ENCODE assay signal across 7 mouse cellular contexts in genomic region chr5:127610787-127611509, GRCm38 (mm10). TPM values are rescaled to one million over a fixed set of nuclear protein-coding genes. Genes with fewer than 3 reads are reported as not detected.
DNase-seq lines count a peak whose midpoint lies in the region; ATAC-seq and TF ChIP-seq lines count a peak whose summit lies in the region.

No protein-coding gene starts in this region.

- no peak for TF ChIP-seq POLR2A in thymus, adult 2 months (IDR thresholded peaks at IDR 0.05; ENCODE audit: control insufficient read depth, extremely low read depth, insufficient read depth, low read length, poor library complexity)

- ATAC-seq in megakaryocyte, adult 5-6 weeks (ENCODE audit: poor library complexity, severe bottlenecking): peak; percentile 67

- WGBS in thymus, adult 2 months: 36% methylated on average over 6 of the region's 6 CpGs

- H3K4me3 ChIP-seq in thymus, adult 2 months (ENCODE audit: control insufficient read depth, insufficient read depth, low read length): no peak overlapping the region

- H3K36me3 ChIP-seq in thymus, adult 2 months (ENCODE audit: control insufficient read depth, insufficient read depth, low read length): peaks cover 6% of the 10 kb centered on the region

- TF ChIP-seq CTCF in thymus, adult 2 months (IDR thresholded peaks at IDR 0.05; ENCODE audit: borderline replicate concordance, control insufficient read depth, extremely low read depth, insufficient read depth, low read length, poor library complexity): no peak

- no peak for DNase-seq in thymus, adult 2 months
- no peak for DNase-seq in thymus, postnatal 10 days (ENCODE audit: low spot score in 2 of 2)
- DNase-seq in brain, adult 2 months (ENCODE audit: low read depth, low spot score): peak; percentile 94
- DNase-seq in heart, adult 8-10 months (ENCODE audit: low spot score): peak; percentile 80
- peak; percentile 95 for DNase-seq in layer of hippocampus, adult 9-11 months
- no peak for DNase-seq in embryo, embryonic 10.5 days (ENCODE audit: low spot score)

- peak overlapping the region; percentile 33; the same call in 1 of the 2 replicates for H3K27ac ChIP-seq in thymus, adult 2 months (ENCODE audit: control insufficient read depth, insufficient read depth, low read length)

- peaks cover 11% of the 10 kb centered on the region for H3K4me1 ChIP-seq in thymus, adult 2 months (replicated peaks; ENCODE audit: control insufficient read depth, insufficient read depth, low read length)

- no peaks in the 10 kb centered on the region for H3K27me3 ChIP-seq in thymus, adult 2 months (ENCODE audit: control insufficient read depth, insufficient read depth, low read length)

RNA-seq across cellular contexts. Expression of gene Glt1d1, which starts 21.1 kb away (rescaled TPM):
- 0.13 and 0.51 TPM in 2 replicates for polyA plus RNA-seq in thymus, adult 2 months (2012; rRNA removed)
- not detected for total RNA-seq in heart, adult 8-10 months (2022)
- total RNA-seq in megakaryocyte, adult 5-6 weeks (2015): 0.45 and 1.2 TPM in 2 replicates
- 1.7 and 4.1 TPM in 2 replicates for total RNA-seq in megakaryocyte, adult 5-6 weeks (2017)

RNA-seq across cellular contexts. Expression of gene Slc15a4, which starts 21.7 kb away (rescaled TPM):
- 45.4 and 53.2 TPM in 2 replicates for polyA plus RNA-seq in thymus, adult 2 months (2012; rRNA removed)
- 10 to 100 TPM; 10.9 to 17.4 (median 13.9) TPM for total RNA-seq in heart, adult 8-10 months (2022)
- total RNA-seq in megakaryocyte, adult 5-6 weeks (2015): 39.6 and 48.4 TPM in 2 replicates
- 65.4 and 292 TPM in 2 replicates for total RNA-seq in megakaryocyte, adult 5-6 weeks (2017)

Comparison
In these comparisons a context has a peak if more than half of its experiments do, and no peak if none do; other contexts are left out.
1. DNase-seq: peak in brain, adult 2 months (single experiment), heart, adult 8-10 months (single experiment) and layer of hippocampus, adult 9-11 months (single experiment); none in thymus, adult 2 months (single experiment), thymus, postnatal 10 days (0 of 2) and embryo, embryonic 10.5 days (single experiment).